Mouse (Mus musculus) bone marrow, adult 2 months (tissue): ENCODE measurements around the gene Dusp16. TPM values are rescaled to one million over a fixed set of nuclear protein-coding genes. Genes with fewer than 3 reads are reported as not detected.

ENCODE experiments used
- H3K27ac ChIP-seq: fragments of 200-500 bp; 2 replicates; pipeline ENCODE4 v1.5.1; 2012; ENCODE audit warnings: low read depth, mild to moderate bottlenecking, control low read depth, inconsistent platforms, low read length; ENCODE audit not compliant: control insufficient read depth, poor library complexity, insufficient read depth
- H3K4me1 ChIP-seq: fragments of 200-500 bp; 2 replicates; pipeline ENCODE4 v1.6.1; 2011; ENCODE audit warnings: low read length; ENCODE audit not compliant: control insufficient read depth, insufficient read depth
- H3K4me3 ChIP-seq: fragments of 200-500 bp; replicated peaks from 2 replicates; pipeline ENCODE3; 2011; ENCODE audit warnings: mild to moderate bottlenecking, low read depth, low read length, control low read depth; ENCODE audit not compliant: control insufficient read depth
- CTCF ChIP-seq: fragments of 200-500 bp; IDR thresholded peaks from 2 replicates; pipeline ENCODE4 v1.5.1; 2011; ENCODE audit warnings: low read length, control low read depth; ENCODE audit not compliant: control insufficient read depth, insufficient read depth
- POLR2A ChIP-seq: fragments of 200-500 bp; IDR thresholded peaks from 2 replicates; pipeline ENCODE4 v1.6.1; 2011; ENCODE audit warnings: low read depth, mild to moderate bottlenecking, control low read depth, low read length, borderline replicate concordance; ENCODE audit not compliant: control insufficient read depth
- WGBS: fragments of 180-500 bp; shearing (Covaris S2); methylation state at CpG from one replicate; pipeline ENCODE4 v1.1.7; 2018; 5-methylcytosine and 5-hydroxymethylcytosine counted together
- polyA plus RNA-seq: library from polyadenylated mRNA; stranded (reverse); fragments of >200 nt; gene quantifications from 2 replicates; pipeline ENCODE4 v1.2.4, GENCODE M21; 2011; ENCODE audit warnings: low replicate concordance; ENCODE audit not compliant: missing spikeins, insufficient read depth, insufficient read length

Gene Dusp16
- polyA plus RNA-seq, 1 experiment, result 11.2 TPM

- Histone ChIP-seq H3K4me3 (no peak overlapping the region), H3K4me1 (no peaks in the 10 kb centered on the region), H3K27ac (no peak overlapping the region)
- 89% methylated on average over 3 of the region's 3 CpGs for WGBS
- no peak for TF ChIP-seq POLR2A
These were observed 55.6 kb downstream of the Dusp16 start for GRCm38 (mm10) chr6:134736853-134737252.

- TF ChIP-seq CTCF, result no peak
- TF ChIP-seq POLR2A, result no peak
- Histone ChIP-seq H3K4me3 (no peak overlapping the region), H3K27ac (no peak overlapping the region), H3K4me1 (no peaks in the 10 kb centered on the region; the same call in 1 of the 2 replicates)
- WGBS, result 92% methylated on average over 5 of the region's 5 CpGs
These were observed 58.6 kb downstream of the Dusp16 start for GRCm38 (mm10) chr6:134733800-134734221.

GRCm38 (mm10) chr6:134732813-134733212 is 59.6 kb downstream of the Dusp16 start:
- 81% methylated on average over 8 of the region's 8 CpGs for WGBS
- no peaks in the 10 kb centered on the region; the same call in 1 of the 2 replicates for H3K4me1 ChIP-seq
- H3K27ac ChIP-seq, result no peak overlapping the region
- no peak for TF ChIP-seq POLR2A
- TF ChIP-seq CTCF, result no peak
- no peak overlapping the region for H3K4me3 ChIP-seq

- WGBS, result 73% methylated on average over 3 of the region's 3 CpGs
- Histone ChIP-seq H3K4me1 (no peaks in the 10 kb centered on the region; the same call in 1 of the 2 replicates), H3K4me3 (no peak overlapping the region), H3K27ac (no peak overlapping the region)
- TF ChIP-seq POLR2A, result no peak
- no peak for TF ChIP-seq CTCF
These were observed 61.4 kb downstream of the Dusp16 start for GRCm38 (mm10) chr6:134730978-134731377.

GRCm38 (mm10) chr6:134725406-134725805 is 67.0 kb downstream of the Dusp16 start:
- H3K27ac ChIP-seq, result no peak overlapping the region
- no peaks in the 10 kb centered on the region for H3K4me1 ChIP-seq
- TF ChIP-seq CTCF (no peak), POLR2A (no peak)

GRCm38 (mm10) chr6:134723833-134724553 is 68.4 kb downstream of the Dusp16 start:
- no peak overlapping the region for H3K27ac ChIP-seq
- TF ChIP-seq POLR2A (no peak), CTCF (no peak)
- H3K4me1 ChIP-seq, result no peaks in the 10 kb centered on the region
- H3K4me3 ChIP-seq, result no peak overlapping the region
- 86% methylated on average over 9 of the region's 9 CpGs for WGBS

More at GRCm38 (mm10) chr6:134725406-134725805, 67.0 kb downstream of the Dusp16 start:
- H3K4me3 ChIP-seq, result no peak overlapping the region

- Histone ChIP-seq H3K4me1 (no peaks in the 10 kb centered on the region), H3K27ac (no peak overlapping the region), H3K4me3 (no peak overlapping the region)
- TF ChIP-seq CTCF (no peak), POLR2A (no peak)
- WGBS, result 84% methylated on average over 7 of the region's 7 CpGs
These were observed 69.1 kb downstream of the Dusp16 start for GRCm38 (mm10) chr6:134723326-134723725.

- no peak for TF ChIP-seq CTCF
- no peak for TF ChIP-seq POLR2A
These were observed 69.5 kb downstream of the Dusp16 start for GRCm38 (mm10) chr6:134722906-134723305.

GRCm38 (mm10) chr6:134721729-134722269 is 70.6 kb downstream of the Dusp16 start:
- Histone ChIP-seq H3K4me1 (no peaks in the 10 kb centered on the region), H3K27ac (no peak overlapping the region), H3K4me3 (no peak overlapping the region)
- 89% methylated on average over 6 of the region's 6 CpGs for WGBS
- no peak for TF ChIP-seq POLR2A
- TF ChIP-seq CTCF, result no peak

More at GRCm38 (mm10) chr6:134722906-134723305, 69.5 kb downstream of the Dusp16 start:
- no peaks in the 10 kb centered on the region for H3K4me1 ChIP-seq
- 88% methylated on average over 8 of the region's 8 CpGs for WGBS
- H3K27ac ChIP-seq, result no peak overlapping the region
- H3K4me3 ChIP-seq, result no peak overlapping the region
